Mouse (Mus musculus): Measurements from ENCODE around the gene Slc25a19.

Gene Slc25a19

GRCm38 (mm10) chr11:115640978-115641663, 13.0 kb upstream of the Slc25a19 start:
- DNase-seq (ENCODE audit: low spot score in 2 of 2): peak; percentile 34 to 60

DNA sequence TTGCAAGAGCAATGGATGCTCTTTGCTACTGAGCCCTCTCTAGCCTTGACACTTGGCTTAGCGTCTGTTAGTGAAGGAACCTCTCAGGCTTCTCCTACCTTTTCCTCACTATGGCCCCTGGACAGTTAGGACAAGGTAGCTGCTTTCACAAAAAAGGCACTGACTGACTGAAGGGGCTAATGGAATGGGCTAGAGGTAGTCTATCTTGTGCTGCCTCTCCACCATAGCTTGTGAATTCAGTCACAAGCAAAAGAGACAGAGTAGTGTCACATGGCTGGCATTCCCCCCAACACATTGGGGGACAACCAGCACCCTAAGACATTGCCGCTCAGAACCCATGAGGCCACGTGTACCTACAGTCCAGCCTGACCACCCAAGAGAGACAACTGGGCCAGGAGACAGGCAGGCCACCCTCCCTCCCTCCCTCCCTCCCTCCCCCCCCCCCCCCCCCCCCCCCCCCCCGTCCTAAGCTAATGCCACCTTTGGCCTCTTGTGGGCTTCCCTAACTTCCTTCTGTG, 12.3 kb upstream of the Slc25a19 start:
- no peak for DNase-seq (ENCODE audit: low spot score in 2 of 2)

GRCm38 (mm10) chr11:115639540-115639939, 11.4 kb upstream of the Slc25a19 start:
- DNase-seq (ENCODE audit: low spot score in 2 of 2): no peak

DNA sequence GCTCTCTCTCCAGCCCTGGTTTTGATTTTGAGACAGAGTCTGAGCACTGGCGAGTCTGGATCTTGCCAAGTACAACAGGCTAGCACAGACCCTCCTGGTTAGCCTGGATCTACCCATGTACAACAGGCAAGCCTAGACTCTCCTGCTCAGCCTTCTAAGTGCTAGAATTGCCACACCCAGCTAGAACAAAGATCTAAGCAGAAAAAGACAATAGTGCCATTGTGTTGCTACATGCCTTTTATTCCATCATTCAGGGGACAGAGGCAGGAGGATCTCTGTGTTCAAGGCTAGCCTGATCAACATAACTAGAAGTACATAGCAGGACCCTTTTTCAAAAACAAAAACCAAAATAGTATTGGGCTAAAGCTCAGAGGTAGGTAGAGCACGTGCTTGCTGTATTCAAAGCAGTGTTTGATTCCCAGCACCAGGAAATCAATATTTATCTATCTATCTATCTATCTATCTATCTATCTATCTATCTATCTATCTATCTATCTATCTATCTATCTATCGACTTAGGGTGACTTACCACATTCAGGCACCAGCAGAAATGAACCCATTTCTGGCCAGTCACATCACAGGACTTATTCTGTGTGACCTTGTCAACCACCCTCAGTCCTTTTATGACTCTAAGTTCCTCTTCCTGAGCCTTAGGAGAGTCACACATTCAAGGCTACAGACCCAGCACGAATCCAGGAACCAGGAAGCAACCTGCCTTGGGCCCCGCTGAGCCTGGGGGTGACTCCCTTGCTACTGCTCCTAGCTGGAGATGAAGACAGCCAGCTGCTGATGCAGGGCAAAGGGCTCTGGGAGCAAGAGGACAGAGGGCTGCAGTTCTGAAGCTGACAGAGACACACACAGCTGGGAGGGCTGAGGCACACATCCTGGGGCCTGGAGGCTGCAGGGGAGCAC, 10.7 kb upstream of the Slc25a19 start:
- DNase-seq (ENCODE audit: low spot score in 2 of 2): no peak

DNA sequence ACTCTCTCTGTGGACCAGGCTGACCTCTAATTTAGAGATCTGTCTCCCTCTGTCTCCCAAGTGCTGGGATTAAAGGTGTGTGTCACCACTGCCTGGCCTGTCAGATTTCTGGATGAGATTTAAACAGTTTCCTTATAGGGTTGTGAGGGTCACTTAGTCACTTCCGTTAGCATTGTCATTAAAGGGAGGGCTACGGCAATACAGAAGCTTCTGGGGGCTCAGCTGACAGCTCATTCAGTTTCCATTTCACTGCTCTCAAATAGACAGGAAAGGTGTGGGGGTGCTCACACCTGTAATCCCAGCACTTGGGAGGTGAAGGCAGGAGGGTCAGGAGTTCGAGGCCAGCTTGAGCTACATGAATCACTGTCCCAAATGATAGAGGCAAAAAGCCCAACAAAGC, 8.9 kb upstream of the Slc25a19 start:
- no peak for DNase-seq (ENCODE audit: low spot score in 2 of 2)

DNA sequence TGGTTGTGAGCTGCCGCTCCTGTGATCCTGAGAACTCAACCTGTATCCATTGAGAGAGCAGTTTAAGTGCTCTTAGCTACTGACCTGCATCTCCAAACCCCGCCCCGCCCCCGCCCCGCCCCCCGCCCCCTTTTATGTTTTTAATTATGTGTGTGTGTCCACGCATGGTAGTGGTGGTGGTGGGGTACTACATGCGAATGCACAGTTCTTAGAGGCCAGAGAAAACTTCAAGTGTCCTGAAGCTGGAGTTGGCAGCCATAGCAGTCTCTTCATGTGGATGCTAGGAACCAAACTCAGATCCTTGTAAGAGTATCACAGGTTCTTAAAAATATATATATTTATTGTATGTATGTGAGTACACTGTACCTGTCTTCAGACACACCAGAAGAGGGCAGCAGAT, 7.4 kb upstream of the Slc25a19 start:
- DNase-seq (ENCODE audit: low spot score in 2 of 2): no peak

- DNase-seq (ENCODE audit: low spot score in 2 of 2): no peak
Measured at GRCm38 (mm10) chr11:115635041-115635440, 6.9 kb upstream of the Slc25a19 start.

- no peak for DNase-seq (ENCODE audit: low spot score in 2 of 2)
Measured at GRCm38 (mm10) chr11:115634109-115634508, 6.0 kb upstream of the Slc25a19 start.

GRCm38 (mm10) chr11:115632862-115633261, 4.8 kb upstream of the Slc25a19 start:
- no peak for DNase-seq (ENCODE audit: low spot score in 2 of 2)

GRCm38 (mm10) chr11:115632247-115632646, 4.2 kb upstream of the Slc25a19 start:
- DNase-seq (ENCODE audit: low spot score in 2 of 2): no peak

- peak in 1 of 2 experiments; percentile 49 for DNase-seq (ENCODE audit: low spot score in 2 of 2)
Measured at GRCm38 (mm10) chr11:115631505-115631890, 3.4 kb upstream of the Slc25a19 start.

- peak; percentile 44 to 80 for DNase-seq (ENCODE audit: low spot score in 2 of 2)
Measured at GRCm38 (mm10) chr11:115630532-115631504, 2.7 kb upstream of the Slc25a19 start.

GRCm38 (mm10) chr11:115629734-115630531, 1.8 kb upstream of the Slc25a19 start:
- DNase-seq (ENCODE audit: low spot score in 2 of 2): no peak

DNA sequence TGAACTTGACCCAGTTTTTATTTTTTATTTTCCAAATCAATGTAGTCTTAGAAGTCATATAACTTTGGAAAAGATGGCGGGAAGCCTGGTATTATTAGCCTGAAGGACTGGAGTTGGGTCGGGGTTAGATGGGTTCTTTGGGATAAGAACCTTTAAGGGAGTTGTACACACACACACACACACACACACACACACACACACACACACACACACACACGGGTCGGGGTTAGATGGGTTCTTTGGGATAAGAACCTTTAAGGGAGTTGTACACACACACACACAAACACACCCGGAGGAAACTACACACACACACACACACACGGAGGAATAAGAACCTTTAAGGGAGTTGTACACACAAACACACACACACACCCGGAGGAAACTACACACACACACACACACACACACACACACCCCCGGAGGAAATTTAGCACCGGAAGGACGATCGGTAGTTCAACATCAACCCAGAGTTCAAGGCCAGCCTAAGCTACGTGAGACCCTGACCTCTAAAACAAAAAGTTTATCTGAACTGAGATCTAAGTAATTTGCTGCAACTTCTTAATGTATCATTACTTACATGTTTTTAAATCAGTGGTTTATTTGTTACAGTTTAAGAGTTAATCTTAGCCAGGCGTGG, 488 bp upstream of the Slc25a19 start:
- DNase-seq (ENCODE audit: low spot score in 2 of 2): no peak

DNA sequence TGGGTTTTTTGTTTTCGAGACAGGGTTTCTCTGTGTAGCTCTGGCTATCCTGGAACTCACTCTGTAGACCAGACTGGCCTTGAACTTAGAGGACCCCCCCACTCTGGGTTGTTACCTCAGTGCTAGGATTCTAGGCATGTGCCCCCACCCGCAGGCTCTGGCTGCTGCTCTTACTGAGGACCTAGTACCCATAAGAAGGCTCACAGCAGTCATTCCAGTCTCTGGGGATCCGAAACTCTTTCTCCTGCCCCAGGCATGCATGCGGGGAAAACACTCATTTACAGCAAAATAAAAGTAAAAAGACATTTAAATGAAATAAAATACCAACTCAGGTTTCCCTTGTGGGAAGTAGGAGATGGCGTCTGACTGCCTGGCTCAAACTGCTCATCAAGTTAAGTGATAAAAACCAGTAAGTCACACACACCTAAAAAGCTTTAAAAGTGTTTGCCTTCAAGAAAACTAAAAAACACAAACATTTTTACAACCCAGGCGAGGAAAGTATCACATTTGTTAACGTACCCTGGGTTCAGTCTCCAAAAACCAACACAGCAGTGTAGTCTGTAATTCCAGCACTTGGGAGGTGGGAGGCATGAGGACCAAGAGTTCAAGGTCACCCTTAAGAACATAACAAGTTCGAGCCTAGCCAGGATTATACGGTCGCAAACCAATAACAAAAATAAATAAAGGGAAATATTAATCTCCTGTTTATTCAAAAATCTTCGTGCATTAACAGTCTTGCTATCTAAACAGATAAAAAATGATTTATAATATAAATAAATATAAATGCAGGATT, 1.1 kb downstream of the Slc25a19 start:
- DNase-seq (ENCODE audit: low spot score in 2 of 2): no peak

GRCm38 (mm10) chr11:115625877-115626276, 2.2 kb downstream of the Slc25a19 start:
- DNase-seq (ENCODE audit: low spot score in 2 of 2): no peak

GRCm38 (mm10) chr11:115623487-115624070, 4.5 kb downstream of the Slc25a19 start:
- peak in 1 of 2 experiments; percentile 15 for DNase-seq (ENCODE audit: low spot score in 2 of 2)

GRCm38 (mm10) chr11:115619949-115620348, 8.1 kb downstream of the Slc25a19 start:
- no peak for DNase-seq (ENCODE audit: low spot score in 2 of 2)

All from spleen, postnatal 10 days (tissue).